Mouse (Mus musculus) forelimb bud, embryonic 11.5 days (tissue): ENCODE results near the gene Vmn1r159.
"Not testable (repeated sequence)": the region's sequence is repeated elsewhere in the genome, so short reads cannot be mapped to it uniquely, and the experiment has no call there.

Experiments
- DNase-seq: peaks from one replicate; pipeline ENCODE4 v3.0.0-alpha.2; 2012; ENCODE audit warnings: low read depth, low spot score

Gene Vmn1r159

GRCm38 (mm10) chr7:22843505-22843904 is at the start of gene Vmn1r159:
TSS of gene Vmn1r159 (minus strand) at chr7:22843605.
- not testable (repeated sequence) for DNase-seq

- DNase-seq, result not testable (repeated sequence)
Observed at GRCm38 (mm10) chr7:22870924-22871323, 27.5 kb upstream of the Vmn1r159 start, which contains the start of gene Vmn1r160. TSS of gene Vmn1r160 (plus strand) at chr7:22871224.
